Mouse (Mus musculus) kidney, postnatal 0 days (tissue): ENCODE data around the gene Tbcel. TPM values are rescaled to one million over a fixed set of nuclear protein-coding genes. Genes with fewer than 3 reads are reported as not detected.

Experiments used
- ATAC-seq: fragments of 200-750 bp; cut with Nextera tagmentation; replicated peaks from 2 replicates; pipeline ENCODE4 v1.8.0; 2017; ENCODE audit warnings: low read depth, moderate number of reproducible peaks, moderate TSS enrichment, moderate library complexity; ENCODE audit not compliant: low FRiP score
- DNase-seq: peaks from one replicate; pipeline ENCODE4 v3.0.0-alpha.2; 2016; ENCODE audit warnings: low spot score
- H3K27ac ChIP-seq: fragments of 300-500 bp; sonication (generic); 2 replicates; pipeline ENCODE4 v1.5.1; 2014; ENCODE audit warnings: mild to moderate bottlenecking
- H3K27me3 ChIP-seq: fragments of 300-500 bp; sonication (generic); 2 replicates; pipeline ENCODE4 v1.6.1; 2014; ENCODE audit warnings: low read length, mixed read lengths; ENCODE audit not compliant: insufficient read depth
- H3K36me3 ChIP-seq: fragments of 300-500 bp; sonication (generic); 2 replicates; pipeline ENCODE4 v1.6.1; 2014; ENCODE audit warnings: low read length, mixed read lengths; ENCODE audit not compliant: insufficient read depth
- H3K4me1 ChIP-seq: fragments of 300-500 bp; sonication (generic); replicated peaks from 2 replicates; pipeline ENCODE4 v1.6.1; 2014; ENCODE audit warnings: antibody characterized with exemption, low read length, mixed read lengths; ENCODE audit not compliant: insufficient read depth
- H3K4me2 ChIP-seq: fragments of 300-500 bp; sonication (generic); 2 replicates; pipeline ENCODE4 v1.6.1; 2014; ENCODE audit warnings: mild to moderate bottlenecking, low read length, moderate library complexity, mixed read lengths
- H3K4me3 ChIP-seq: fragments of 300-500 bp; sonication (generic); replicated peaks from 2 replicates; pipeline ENCODE4 v1.5.1; 2014; ENCODE audit warnings: low read depth, low read length
- H3K9ac ChIP-seq: fragments of 300-500 bp; sonication (generic); 2 replicates; pipeline ENCODE4 v1.6.1; 2014; ENCODE audit warnings: low read depth, low read length
- H3K9me3 ChIP-seq: fragments of 300-500 bp; sonication (generic); replicated peaks from 2 replicates; pipeline ENCODE4 v1.6.1; 2016; ENCODE audit warnings: low read length, inconsistent platforms, mixed read lengths
- CTCF ChIP-seq: IDR thresholded peaks from 2 replicates; pipeline ENCODE4 v1.5.1; 2016; ENCODE audit warnings: antibody characterized with exemption, low read depth, mild to moderate bottlenecking, moderate library complexity
- WGBS: fragments of 180-500 bp; shearing (Covaris S2); extraction: QIAGEN DNeasy Blood & Tissue Kit; methylation state at CpG from one replicate; pipeline ENCODE4 v1.1.7; 2014; 5-methylcytosine and 5-hydroxymethylcytosine counted together
- polyA plus RNA-seq: library from polyadenylated mRNA; unstranded; fragments of >200 nt; fragmentation: Nextera tagmentation; extraction: Ambion mirVana; gene quantifications from 2 replicates; pipeline ENCODE4 v1.2.1, GENCODE M21; 2015

Tbcel gene
- polyA plus RNA-seq: 6.0 and 6.3 TPM in 2 replicates

DNA sequence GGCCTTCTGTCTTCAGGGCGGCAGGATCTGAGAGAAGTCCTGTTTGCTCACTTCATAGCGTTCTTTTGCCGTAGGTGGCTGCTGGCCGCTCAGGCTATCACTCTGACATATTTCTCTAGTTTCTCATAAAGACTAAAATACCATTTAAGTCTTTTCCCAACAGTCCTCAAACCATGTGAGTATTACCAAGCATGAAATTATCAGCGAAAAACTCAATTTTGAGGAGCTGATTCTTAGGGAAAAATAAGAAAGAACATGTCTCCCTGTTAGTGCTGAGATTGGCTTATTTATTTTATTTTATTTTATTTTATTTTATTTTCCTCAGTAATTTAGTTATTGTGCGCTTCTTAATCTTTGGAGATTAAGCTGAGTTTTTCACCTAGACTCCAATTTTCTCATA lies at the start of gene Tbcel:
Gene Tbcel, minus strand, starts transcription at position 101 of the 400 bp plus-strand sequence.
- no peak for ATAC-seq
- H3K4me2 ChIP-seq: no peak within 1 kb of the TSS
- no peaks in the 10 kb centered on the region for H3K36me3 ChIP-seq
- H3K27me3 ChIP-seq: no peaks in the 10 kb centered on the region
- 85% methylated on average over 6 of the region's 6 CpGs for WGBS
- no peak for DNase-seq
- no peak for TF ChIP-seq CTCF
- no peak within 1 kb of the TSS for H3K4me3 ChIP-seq
- no peaks in the 10 kb centered on the region for H3K9me3 ChIP-seq
- no peak within 1 kb of the TSS for H3K27ac ChIP-seq
- H3K4me1 ChIP-seq: 0 out of 2 replicates have a peak, but pooled peaks cover under 1% of the 10 kb centered on the region
- H3K9ac ChIP-seq: no peak within 1 kb of the TSS

DNA sequence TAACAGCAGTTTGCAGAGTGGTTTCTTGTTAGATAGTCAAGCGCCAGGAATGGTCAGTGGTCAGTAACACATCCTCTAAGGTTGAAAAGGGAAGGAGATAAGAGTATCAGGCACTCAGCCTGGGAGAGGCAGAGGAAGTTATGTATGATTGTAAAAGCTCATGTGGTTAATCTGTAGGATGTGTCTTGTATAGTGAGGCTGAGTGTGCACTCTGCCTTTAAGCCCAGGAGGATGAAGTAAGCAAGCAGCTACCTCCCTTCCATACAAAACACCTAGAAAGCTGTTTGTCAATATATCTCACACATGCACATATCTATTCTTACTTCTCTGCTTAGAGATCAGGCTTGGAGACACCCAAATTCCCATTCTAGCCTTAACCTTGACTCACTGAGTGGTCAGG lies 47.6 kb upstream of the Tbcel start:
- Histone ChIP-seq H3K36me3 (no peaks in the 10 kb centered on the region), H3K27me3 (no peaks in the 10 kb centered on the region), H3K9me3 (no peaks in the 10 kb centered on the region), H3K27ac (no peak overlapping the region), H3K4me3 (no peak overlapping the region), H3K9ac (no peak overlapping the region), H3K4me1 (no peaks in the 10 kb centered on the region), H3K4me2 (no peak overlapping the region)
- no peak for DNase-seq
- no peak for ATAC-seq
- TF ChIP-seq CTCF: no peak
- 97% methylated on average over 1 of the region's 1 CpGs for WGBS

DNA sequence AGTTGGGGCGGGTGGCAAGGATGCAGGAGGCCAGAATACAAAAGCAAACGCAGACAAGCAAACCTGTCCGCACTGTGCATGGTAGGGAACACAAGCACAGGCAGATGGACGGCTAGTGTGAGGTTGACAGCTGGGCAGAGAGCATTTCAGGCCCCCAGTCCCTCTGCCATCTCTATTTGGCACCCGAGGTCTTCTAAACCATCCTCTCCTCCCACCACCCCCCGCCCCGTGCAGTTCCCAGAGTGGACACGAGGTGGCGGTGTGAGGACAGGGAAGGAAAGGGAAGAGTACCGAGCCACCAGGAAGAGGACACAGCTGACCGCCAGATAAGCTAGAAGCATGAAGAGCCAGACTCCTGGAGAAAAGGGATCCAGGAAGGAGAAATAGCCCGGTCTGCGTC lies 42.5 kb upstream of the Tbcel start:
- ATAC-seq: no peak
- DNase-seq: peak; percentile 85
- Histone ChIP-seq H3K4me2 (no peak overlapping the region), H3K4me1 (no peaks in the 10 kb centered on the region), H3K4me3 (no peak overlapping the region), H3K9me3 (no peaks in the 10 kb centered on the region), H3K9ac (no peak overlapping the region), H3K27me3 (no peaks in the 10 kb centered on the region), H3K27ac (no peak overlapping the region), H3K36me3 (no peaks in the 10 kb centered on the region)
- TF ChIP-seq CTCF: peak; percentile 96
- whole genome bisulfite sequencing: 17% methylated on average over 13 of the region's 13 CpGs

DNA sequence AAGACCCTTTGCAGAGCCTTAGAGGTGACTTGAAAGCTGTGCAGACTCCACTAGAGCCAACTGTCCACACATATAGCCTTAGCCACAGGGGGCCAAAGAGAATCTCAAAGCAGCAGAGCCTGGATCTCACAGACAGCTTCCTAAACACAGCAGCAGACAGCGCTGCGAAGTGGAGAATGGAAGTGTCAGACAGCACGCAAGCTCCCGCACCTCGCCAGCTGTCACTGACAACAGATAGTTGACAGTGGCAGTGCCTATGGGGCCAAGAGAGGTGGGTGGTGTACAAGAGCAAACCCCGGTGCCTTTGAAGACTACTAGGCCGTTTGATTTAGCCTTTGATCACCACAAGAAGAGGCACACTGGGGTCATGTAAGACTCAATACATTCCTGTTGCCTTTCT lies 41.4 kb upstream of the Tbcel start:
- WGBS: 41% methylated on average over 7 of the region's 7 CpGs
- Histone ChIP-seq H3K4me3 (no peak overlapping the region), H3K4me2 (no peak overlapping the region), H3K9me3 (no peaks in the 10 kb centered on the region), H3K36me3 (no peaks in the 10 kb centered on the region), H3K27ac (no peak overlapping the region), H3K4me1 (no peaks in the 10 kb centered on the region), H3K9ac (no peak overlapping the region), H3K27me3 (no peaks in the 10 kb centered on the region)
- ATAC-seq: no peak
- DNase-seq: no peak
- TF ChIP-seq CTCF: no peak

DNA sequence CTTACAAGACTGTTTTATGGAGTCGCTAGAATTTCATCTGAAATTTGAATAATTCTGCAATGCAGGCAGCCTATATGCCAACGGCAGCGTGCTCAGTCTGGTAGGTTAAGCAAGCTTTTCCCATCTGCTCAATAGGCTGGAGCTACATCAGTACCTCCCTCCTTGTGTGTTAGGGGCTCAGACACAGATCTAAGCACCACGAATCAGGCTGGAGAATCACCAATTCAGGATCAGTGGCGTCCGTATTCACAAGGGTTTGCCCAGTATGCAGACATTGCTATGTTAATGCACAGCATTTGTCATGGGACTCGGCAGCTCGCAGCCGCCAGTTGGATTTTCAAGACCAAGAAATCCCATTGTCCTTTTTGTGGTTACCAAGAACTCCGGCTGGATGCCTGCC lies 36.9 kb upstream of the Tbcel start:
- H3K4me3 ChIP-seq: no peak overlapping the region
- no peaks in the 10 kb centered on the region for H3K36me3 ChIP-seq
- no peak overlapping the region for H3K9ac ChIP-seq
- H3K9me3 ChIP-seq: no peaks in the 10 kb centered on the region
- TF ChIP-seq CTCF: no peak
- no peak for DNase-seq
- WGBS: 93% methylated on average over 10 of the region's 10 CpGs
- no peak for ATAC-seq
- no peaks in the 10 kb centered on the region for H3K4me1 ChIP-seq
- H3K27ac ChIP-seq: no peak overlapping the region
- H3K27me3 ChIP-seq: no peaks in the 10 kb centered on the region
- no peak overlapping the region for H3K4me2 ChIP-seq

DNA sequence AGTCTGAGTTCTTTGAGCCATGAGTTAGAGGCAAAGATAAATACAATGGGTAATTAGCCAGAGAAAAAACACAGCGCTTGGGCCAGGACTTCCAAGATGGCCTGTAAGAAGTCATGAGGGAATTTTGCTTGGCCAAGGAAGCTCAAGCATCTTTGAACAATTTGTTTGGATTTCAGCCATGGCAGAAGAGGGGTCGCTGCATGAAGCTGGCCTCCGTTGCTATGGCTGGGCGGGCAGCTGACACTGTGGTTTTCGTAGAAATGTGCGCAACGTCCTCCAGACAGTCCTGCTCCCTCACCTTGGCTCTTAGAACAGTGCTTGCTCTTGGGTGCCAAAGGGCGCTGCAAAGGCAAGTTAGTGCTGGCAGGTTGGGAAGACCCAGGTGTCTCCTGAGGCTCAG lies 25.9 kb upstream of the Tbcel start:
- Histone ChIP-seq H3K4me1 (0 out of 2 replicates have a peak, but pooled peaks cover 6% of the 10 kb centered on the region), H3K36me3 (no peaks in the 10 kb centered on the region), H3K27me3 (no peaks in the 10 kb centered on the region), H3K9me3 (no peaks in the 10 kb centered on the region), H3K4me3 (no peak overlapping the region), H3K27ac (no peak overlapping the region), H3K9ac (no peak overlapping the region), H3K4me2 (no peak overlapping the region)
- TF ChIP-seq CTCF: no peak
- 60% methylated on average over 8 of the region's 8 CpGs for WGBS
- DNase-seq (no peak), ATAC-seq (no peak)

DNA sequence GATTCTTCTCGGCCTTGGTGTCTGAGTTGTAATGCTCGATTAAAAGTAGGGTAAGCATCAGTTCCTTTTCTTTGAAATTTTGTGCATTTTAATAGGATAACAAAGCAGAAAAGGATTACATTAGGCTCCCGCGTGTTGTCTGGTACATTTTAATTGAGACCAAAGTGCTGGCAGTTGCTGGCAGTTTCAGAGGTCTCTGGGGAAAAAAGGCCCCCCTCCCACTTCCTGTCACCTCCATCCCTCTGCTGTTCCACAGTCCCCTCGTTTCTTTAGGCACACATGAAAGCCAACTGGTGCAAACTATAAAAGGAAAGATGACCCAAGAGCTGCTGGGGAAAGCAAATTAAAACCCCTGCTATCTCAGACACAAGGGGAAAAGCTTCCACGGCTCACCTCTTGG lies 25.4 kb upstream of the Tbcel start:
- Histone ChIP-seq H3K36me3 (no peaks in the 10 kb centered on the region), H3K9ac (no peak overlapping the region), H3K4me1 (0 out of 2 replicates have a peak, but pooled peaks cover 6% of the 10 kb centered on the region), H3K4me2 (no peak overlapping the region), H3K27ac (no peak overlapping the region), H3K9me3 (no peaks in the 10 kb centered on the region), H3K4me3 (no peak overlapping the region), H3K27me3 (no peaks in the 10 kb centered on the region)
- ATAC-seq: no peak
- WGBS: 20% methylated on average over 6 of the region's 6 CpGs
- DNase-seq: peak; percentile 31
- no peak for TF ChIP-seq CTCF
